Mouse (Mus musculus) embryonic fibroblast, embryonic 13.5 days (primary cell): Measurements from ENCODE around the gene Dnmt3a. TPM values are rescaled to one million over a fixed set of nuclear protein-coding genes. Genes with fewer than 3 reads are reported as not detected.

ENCODE experiments used
- H3K27ac ChIP-seq: 2 replicates; pipeline ENCODE4 v1.5.1; 2012; ENCODE audit warnings: low read length, control low read depth, inconsistent platforms; ENCODE audit not compliant: insufficient read depth
- H3K4me1 ChIP-seq: 2 replicates; pipeline ENCODE4 v1.6.1; 2011; ENCODE audit warnings: low read length; ENCODE audit not compliant: control insufficient read depth, insufficient read depth
- H3K4me3 ChIP-seq: 2 replicates; pipeline ENCODE4 v1.5.1; 2011; ENCODE audit warnings: mild to moderate bottlenecking, control low read depth, low read length; ENCODE audit not compliant: insufficient read depth
- CTCF ChIP-seq: IDR thresholded peaks from 2 replicates; pipeline ENCODE4 v1.5.1; 2011; ENCODE audit warnings: mild to moderate bottlenecking, control low read depth, low read length, moderate library complexity, borderline replicate concordance; ENCODE audit not compliant: insufficient read depth
- POLR2A ChIP-seq: IDR thresholded peaks from 2 replicates; pipeline ENCODE4 v1.6.1; 2011; ENCODE audit warnings: low read depth, mild to moderate bottlenecking, control low read depth, low read length, moderate library complexity
- polyA plus RNA-seq: library from polyadenylated mRNA; stranded (reverse); fragments of >200 nt; gene quantifications from 2 replicates; pipeline ENCODE4 v1.2.4, GENCODE M21; 2011; ENCODE audit warnings: low read depth; ENCODE audit not compliant: missing spikeins, insufficient read length

Dnmt3a gene
- polyA plus RNA-seq, 1 experiment: 27.0 TPM

DNA sequence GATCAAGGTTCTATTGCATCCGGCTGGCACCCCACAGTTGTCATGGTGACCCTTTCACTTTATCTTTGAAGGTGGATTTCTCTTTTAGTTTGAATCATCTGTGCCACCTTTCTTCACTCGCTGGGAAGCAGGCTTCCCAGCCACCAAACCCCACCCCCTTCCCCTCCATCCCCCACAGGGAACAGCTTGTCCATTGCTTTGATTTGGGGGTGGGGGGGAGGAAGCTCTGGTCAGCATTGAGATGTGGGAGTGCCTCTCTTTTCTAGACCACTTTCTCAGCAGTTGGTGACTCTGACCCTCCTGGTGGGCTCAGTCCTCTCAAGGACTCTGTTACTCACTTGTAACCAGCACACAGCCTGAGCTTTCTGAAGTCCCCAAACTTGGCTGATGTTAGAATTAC lies 80.8 kb downstream of the Dnmt3a start:
- Histone ChIP-seq H3K27ac (no peak overlapping the region), H3K4me3 (no peak overlapping the region), H3K4me1 (peaks cover 10% of the 10 kb centered on the region)
- TF ChIP-seq CTCF: no peak
- TF ChIP-seq POLR2A: no peak

DNA sequence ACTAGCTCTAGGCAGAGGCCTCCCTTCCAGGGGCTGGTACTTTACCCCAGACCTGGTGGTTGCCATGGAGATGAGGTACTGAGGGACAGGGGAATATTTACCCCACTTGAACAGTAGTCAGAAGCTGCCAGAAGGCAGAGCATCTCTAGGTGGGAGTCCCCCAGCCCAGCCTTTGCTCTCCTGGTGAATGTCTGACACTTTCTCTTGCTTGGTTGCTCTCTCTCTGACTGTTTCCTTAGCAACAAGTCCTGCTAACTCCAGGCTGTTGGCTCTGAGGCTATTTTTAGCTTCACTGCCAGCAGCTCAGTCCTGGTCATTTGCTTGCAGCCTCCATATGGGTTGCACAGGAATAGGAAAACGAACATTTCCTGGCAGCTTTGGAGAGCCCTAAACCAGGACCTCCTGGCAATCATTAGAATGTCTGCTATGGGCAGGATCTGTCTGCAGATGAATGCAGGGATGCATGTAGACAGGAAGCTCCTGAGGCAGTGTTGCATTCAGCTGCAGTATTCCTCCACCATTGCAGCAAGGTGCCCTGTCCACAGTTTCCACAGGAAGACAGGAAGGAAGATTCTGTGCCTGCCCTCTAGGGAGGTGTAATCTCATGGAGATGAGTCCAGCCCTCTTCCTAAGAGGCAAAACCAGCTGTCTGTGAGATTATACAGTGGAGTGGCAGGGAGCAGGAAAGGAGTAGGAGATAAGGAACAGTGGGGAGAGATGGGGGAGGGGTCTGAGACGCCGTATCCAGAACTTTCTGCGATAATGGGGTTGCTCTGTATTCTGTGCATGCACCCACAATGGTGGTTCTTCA lies 81.9 kb downstream of the Dnmt3a start:
- H3K4me3 ChIP-seq: no peak overlapping the region

DNA sequence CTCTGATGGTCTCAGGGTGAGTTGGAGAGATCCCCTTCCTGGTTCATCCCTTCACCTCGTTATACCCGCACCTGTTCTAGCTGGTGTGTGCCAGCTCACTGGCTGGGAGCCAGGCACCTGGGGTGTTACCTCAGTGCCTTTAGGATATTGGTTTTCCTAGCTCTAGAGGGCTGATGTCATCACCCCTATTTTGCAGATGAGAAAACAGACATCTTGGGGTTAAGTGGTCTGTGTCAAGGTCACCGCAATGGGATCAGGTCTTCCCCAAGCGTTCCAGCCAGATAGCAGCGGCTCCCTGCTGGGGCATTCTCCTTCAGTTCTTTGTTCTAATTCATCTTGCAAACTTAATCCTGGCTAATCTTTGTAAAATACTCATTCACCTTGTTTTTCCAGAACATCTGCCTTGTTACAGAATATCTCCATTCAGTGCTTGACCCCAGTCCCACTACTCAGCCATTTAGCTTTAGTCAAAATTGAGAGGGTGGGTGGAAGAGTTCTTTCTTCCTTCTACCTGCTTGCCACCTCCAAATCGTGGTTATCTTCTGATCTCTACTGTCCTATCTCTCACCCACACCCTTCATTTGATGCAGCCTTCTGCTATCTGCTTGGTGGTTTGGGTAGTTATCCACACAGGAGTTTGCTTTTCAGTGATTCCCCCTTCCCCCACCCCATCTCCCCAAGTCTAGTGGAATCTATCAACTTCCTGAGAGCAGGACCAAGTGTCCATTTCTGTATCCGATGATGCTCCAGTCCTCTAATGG lies 84.2 kb downstream of the Dnmt3a start:
- peaks cover 12% of the 10 kb centered on the region for H3K4me1 ChIP-seq
- no peak overlapping the region for H3K4me3 ChIP-seq
- no peak for TF ChIP-seq CTCF
- no peak for TF ChIP-seq POLR2A
- H3K27ac ChIP-seq: no peak overlapping the region

More for the DNA sequence above, 81.9 kb downstream of the Dnmt3a start:
- Histone ChIP-seq H3K4me1 (peaks cover 12% of the 10 kb centered on the region), H3K27ac (no peak overlapping the region)
- TF ChIP-seq POLR2A (no peak), CTCF (no peak)

DNA sequence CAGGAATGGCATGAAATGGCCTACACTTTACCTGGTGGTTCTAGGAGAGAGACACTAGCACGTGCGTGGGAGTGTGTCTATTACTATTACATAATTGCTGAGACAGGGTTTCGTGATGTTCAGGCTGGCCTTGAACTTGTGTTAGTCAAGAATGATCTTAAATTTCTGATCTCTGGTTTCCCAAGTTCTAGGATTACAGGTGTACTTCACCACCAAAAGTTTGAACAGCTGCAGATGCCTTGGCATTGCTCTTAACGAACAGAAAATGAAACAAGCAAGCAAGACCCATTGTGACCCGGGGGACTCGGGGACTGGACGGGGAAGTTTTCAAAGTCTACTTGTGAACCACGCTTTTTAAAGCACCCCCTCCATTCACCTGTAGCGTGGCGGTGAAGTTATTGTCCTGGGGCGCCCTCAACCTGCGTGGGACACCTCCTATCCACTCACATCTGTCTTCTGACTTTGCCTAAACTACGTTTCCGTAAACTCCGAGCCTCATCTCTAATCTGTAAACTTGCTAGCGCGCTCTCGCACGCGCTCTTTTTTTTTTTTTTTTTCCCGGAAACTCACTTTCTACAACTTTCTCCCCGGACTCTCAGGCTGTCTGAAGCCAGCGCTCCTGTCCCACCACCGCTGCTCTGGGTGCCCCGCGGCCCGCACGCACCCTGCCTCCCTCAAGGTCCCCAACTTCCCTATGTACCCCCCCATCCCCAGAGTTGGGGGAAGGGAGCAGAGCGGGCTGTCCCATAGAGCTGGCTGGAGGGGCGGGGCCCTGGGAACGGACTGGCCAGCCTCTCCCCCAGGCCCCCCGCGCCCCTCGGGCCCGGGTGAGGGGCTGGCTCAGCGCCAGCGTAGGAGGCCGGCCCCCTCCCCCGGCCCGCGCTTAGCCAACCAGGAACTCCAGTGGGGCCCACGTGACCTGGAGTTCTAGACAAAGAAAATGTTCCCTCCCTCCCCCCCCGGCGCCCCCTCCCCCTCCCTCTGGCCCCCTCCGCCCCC lies 85.2 kb downstream of the Dnmt3a start:
- H3K4me3 ChIP-seq: peak overlapping the region; percentile 19; the same call in 1 of the 2 replicates
- no peak for TF ChIP-seq CTCF
- no peak for TF ChIP-seq POLR2A
- peaks cover 12% of the 10 kb centered on the region for H3K4me1 ChIP-seq
- H3K27ac ChIP-seq: 0 out of 2 replicates have a peak overlapping the region, but pooled peaks have one; percentile 3

DNA sequence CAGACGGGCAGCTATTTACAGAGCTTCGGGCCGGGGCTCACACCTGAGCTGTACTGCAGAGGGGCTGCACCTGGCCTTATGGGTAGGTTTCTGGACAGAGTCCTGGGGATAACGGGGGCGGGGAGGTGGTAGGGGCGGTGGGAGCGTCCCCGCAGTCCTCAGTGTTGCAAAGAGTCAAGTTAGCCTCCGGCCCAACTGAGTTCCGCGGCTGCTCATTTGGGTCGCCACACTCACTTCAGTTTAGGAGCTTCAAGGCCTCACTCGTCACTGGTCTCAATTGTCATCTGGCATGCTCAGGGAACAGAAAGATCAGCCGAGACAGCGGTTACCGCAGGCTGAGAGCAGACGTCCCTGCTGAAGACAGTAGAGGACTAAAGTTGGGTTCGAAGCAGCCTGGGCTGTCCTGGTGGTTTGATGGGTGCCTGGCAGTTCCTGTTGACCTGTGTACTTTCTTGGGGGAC lies 86.0 kb downstream of the Dnmt3a start:
- H3K4me3 ChIP-seq: peak overlapping the region; percentile 7; the same call in 1 of the 2 replicates
- H3K4me1 ChIP-seq: peaks cover 12% of the 10 kb centered on the region
- TF ChIP-seq POLR2A: no peak
- no peak for TF ChIP-seq CTCF
- H3K27ac ChIP-seq: no peak overlapping the region

DNA sequence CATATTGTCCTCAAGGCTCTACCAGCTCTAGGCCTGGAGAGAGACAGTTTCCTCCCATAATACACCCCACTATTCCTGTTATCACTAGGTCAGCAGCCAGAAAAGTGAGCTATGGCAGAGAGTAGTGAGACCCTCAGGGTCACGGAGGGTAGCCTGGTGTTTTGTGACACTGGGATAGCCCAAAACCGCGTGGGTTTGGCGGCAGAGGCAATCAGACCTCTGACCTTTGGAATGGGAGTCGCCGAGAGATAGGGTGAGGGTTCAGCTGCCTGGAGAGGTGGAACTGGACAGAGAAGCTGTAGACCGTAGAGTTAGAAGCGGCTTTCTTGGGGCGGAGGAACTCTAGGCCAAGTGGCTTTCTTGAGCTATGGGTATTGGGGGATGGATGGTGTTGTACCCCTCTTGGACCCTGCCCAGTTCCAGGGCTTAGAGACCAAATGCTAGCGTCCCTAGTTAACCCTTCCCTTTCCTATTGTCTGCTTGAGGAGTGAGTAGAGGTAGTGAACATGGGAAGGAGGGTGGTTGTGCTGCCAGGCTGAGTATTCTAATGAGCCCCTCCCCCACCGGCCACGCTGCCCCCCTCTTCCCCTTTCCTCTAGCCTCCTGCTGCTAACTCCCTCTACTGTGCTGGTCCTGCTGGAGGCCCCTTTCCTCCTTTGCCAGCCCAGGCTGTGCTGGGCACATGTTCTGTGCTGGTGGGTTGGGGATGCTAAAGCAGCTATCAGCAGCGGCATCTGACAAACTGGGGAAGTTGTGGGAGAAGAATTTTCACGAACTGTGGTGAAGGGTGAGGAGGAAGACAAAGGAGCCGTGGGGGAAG lies 86.6 kb downstream of the Dnmt3a start:
- Histone ChIP-seq H3K4me3 (peak overlapping the region; percentile 7; the same call in 1 of the 2 replicates), H3K27ac (no peak overlapping the region), H3K4me1 (peaks cover 7% of the 10 kb centered on the region)
- no peak for TF ChIP-seq POLR2A

DNA sequence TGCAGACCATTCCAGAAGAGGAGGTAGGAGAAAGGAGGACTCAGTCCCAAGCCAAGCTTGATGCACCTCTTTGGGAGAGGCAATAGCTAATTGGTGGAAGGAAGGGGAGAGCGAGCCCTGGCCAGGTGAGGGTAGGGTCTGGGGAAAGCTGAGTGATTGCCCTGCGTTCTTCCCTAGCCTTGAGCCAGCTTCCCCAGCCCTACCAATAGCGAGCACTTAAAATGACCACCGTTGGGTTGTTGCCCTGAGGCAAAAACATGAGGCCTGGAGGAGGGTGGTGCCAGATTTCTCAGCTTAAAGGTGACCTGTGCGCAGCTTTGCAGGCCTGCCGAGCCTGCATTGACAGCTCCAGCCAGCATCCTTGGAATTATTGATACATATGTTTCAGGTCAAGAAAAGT lies 87.5 kb downstream of the Dnmt3a start:
- TF ChIP-seq CTCF (no peak), POLR2A (no peak)
- Histone ChIP-seq H3K4me1 (0 out of 2 replicates have a peak, but pooled peaks cover 2% of the 10 kb centered on the region), H3K4me3 (no peak overlapping the region), H3K27ac (no peak overlapping the region)

DNA sequence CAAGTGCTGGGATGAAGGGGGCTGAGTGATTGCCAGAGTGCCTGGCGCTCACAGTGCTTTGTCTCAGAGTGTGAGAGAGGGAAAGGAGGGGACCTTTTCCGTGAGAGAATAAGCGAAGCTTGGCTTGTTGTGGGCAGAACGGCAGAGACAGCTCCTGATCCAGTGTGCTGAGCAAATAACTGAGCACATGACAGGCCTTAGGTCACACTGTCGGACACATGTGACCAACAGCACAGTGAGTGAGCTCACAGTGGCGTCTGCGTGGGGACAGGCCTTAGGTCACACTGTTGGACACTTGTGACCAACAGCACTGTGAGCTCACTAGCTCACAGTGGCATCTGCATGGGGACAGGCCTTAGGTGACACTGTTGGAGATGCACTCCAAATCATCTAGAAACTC lies 88.7 kb downstream of the Dnmt3a start:
- TF ChIP-seq POLR2A: no peak
- TF ChIP-seq CTCF: no peak
- no peak overlapping the region for H3K27ac ChIP-seq
- no peak overlapping the region for H3K4me3 ChIP-seq
- 0 out of 2 replicates have a peak, but pooled peaks cover 2% of the 10 kb centered on the region for H3K4me1 ChIP-seq

DNA sequence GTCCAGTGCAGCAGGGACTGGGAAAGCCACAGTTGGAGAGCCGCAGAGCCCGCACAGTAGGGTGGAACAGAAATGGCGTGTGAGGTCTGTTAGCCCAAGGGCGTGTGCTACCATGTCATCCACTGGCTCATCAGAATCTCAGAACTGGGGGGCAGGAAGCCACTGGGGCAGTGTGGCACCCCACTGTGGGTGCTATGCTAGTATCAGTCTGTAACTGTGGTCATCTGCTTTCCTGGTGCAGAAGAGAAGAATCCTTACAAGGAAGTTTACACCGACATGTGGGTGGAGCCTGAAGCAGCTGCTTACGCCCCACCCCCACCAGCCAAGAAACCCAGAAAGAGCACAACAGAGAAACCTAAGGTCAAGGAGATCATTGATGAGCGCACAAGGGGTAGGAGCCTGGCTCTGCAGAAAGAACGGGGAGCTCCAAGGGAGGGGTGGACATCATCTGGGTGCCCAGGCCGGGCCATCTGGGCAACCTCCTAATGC lies 91.3 kb downstream of the Dnmt3a start:
- TF ChIP-seq POLR2A (no peak), CTCF (no peak)
- Histone ChIP-seq H3K4me1 (no peaks in the 10 kb centered on the region), H3K4me3 (no peak overlapping the region), H3K27ac (no peak overlapping the region)
